Mouse (Mus musculus) regulatory T cell (primary cell): ENCODE measurements around the gene Pds5b.
"Not testable (repeated sequence)": the region's sequence is repeated elsewhere in the genome, so short reads cannot be mapped to it uniquely, and the experiment has no call there.

Source experiments
- in situ Hi-C: fragments of 300-600 bp; cut with MboI, MseI; formaldehyde crosslinking; loops from one replicate; pipeline ENCODE4 v1.15.1; 2025; ENCODE audit warnings: high pct_unique_total_duplicates

Pds5b gene

DNA sequence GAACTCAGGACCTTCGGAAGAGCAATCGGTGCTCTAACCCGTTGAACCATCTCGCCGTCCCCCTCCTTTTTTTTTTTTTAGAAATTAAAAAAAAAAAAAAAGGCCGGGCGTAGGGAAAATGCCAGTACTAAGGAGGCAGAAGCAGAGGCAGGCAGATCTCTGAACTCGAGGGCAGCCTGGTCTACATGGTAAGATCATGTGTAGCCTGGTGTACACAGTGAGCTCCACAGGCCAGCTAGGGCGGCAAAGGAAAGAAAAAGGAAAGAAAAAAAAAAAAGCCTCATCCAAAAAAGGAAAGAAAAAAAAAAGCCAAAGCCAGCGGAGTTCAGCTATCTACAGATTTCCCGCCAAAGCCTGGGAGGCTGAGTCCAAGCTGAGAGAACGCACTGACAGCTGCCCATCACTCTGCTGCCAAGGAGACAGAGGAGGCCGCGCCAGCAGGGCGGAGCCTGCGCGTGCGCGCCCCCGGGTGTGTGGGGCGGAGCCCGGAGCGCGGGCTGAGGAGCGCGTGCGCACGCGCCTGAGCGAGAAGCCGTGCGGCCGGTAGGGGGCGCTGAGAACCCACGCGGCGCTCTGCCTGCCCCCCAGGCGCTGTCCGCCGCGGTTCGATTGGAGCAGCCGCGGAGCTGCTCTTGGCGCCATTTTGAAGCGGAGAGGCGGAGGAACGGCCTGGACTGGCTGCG lies at the start of gene Pds5b:
TSS of gene Pds5b (plus strand) at position 587 of the 683 bp plus-strand sequence.
- in situ Hi-C loops = loop anchor here (5.0 to 10.0 kb wide), 2 partner anchors 146 to 702 kb away; no protein-coding TSS in a partner anchor

DNA sequence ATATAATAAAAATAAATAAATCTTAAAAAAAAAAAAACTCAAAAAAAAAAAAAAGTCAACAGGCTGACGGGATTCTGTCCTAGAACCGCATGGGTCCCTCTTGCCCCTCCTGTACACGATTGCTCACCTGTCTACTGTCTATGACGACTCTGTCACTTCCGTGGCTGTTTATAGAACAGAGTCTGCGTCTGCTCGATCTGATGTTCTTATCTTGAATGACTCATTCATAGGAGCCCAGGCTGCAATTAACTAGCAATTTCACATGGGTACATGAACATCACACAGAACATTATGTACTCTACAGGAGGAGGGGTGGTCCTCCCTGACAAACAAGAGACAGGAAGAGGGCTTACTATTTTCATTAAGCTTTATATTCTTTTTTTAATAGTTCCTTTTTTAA lies 48.0 kb upstream of the Pds5b start:
- in situ Hi-C loops = no loop called here

DNA sequence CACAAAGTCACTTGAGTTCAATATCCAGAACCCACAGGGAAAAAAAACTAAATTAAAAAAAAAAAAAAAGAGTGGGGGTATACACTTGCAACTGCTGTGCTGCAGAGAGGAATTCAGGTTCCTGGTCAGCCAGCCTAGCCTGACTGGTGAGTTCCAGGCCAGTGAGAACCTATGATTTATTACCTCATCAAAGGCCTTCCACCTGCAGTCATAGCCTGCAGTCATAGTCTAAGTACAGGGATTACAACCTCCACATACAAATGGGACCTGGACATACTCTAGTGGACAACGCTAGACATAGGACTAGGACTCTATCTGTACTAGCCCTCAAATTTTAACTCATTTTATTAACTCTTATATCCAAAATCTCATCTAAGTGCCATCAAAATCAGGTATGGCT lies 44.3 kb upstream of the Pds5b start:
- in situ Hi-C loops = no loop called here

DNA sequence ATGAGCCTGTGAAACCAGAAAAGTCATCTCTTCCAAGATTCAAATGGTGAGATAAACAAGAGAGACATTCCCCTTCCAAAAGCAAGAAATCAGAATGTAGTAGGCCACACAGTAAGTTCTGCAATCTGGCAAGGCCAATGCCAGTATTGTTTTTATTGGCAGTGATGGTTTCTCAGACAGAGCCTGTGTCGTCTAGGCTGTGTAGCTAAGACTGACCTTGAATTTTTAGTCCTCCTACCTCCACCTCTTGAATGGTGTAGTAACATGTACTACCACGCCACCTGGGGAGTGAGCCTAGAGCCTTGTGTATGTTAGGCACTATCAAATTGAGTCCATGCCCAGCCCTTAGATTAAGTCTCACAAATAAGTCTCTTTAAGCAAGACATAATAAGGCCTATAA lies 43.8 kb upstream of the Pds5b start:
- in situ Hi-C loops = no loop called here

DNA sequence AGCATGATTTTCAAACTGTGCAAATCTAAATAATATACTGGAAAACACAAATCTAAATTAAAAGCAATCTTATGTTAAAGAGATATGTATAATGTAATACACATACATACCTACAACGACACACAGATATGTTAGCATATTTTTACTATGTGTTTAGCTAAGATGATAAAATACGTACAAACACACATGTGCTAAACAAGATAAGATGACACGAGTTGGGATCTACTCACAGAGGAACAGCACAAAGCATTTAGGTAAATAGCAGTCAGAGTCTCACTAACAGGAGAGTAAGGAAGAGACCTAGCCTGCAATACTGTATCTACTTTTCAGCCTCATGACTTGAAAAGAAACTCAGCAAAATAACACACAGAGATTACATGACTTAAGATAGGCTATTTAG lies 32.1 kb upstream of the Pds5b start:
- in situ Hi-C loops = no loop called here

DNA sequence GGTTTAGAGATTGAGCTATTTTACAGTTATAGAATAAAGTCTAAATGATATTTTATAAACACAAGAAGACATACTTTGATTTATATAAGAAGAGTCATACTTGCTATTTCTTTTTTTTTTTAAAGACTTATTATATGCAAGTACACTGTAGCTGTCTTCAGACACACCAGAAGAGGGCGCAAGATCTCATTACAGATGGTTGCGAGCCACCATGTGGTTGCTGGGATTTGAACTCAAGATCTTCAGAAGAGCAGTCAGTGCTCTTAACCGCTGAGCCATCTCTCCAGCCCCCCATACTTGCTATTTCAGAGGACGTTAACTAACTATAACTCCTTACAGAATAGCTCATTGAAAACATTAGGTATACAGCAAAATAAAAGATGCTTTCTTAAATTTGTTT lies 30.1 kb upstream of the Pds5b start:
- in situ Hi-C loops = not testable (repeated sequence)

DNA sequence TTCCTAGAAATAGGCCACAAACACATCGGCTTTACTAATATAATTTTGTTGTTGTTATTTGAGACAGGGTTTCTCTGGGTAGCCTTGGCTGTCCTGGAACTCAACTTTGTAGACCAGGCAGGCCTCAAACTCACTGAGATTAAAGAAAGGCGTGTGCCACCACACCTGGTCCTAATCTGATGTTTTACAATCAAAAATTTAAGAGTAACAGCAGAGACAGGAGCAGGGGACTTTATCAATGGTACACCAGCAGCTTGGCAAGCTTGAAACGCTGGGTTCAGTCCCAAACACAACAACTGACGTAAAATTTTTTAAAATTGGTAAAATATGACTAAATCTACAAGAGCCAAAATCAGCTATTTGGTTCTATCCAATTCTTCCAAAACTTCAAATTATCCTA lies 28.6 kb upstream of the Pds5b start:
- in situ Hi-C loops = no loop called here

DNA sequence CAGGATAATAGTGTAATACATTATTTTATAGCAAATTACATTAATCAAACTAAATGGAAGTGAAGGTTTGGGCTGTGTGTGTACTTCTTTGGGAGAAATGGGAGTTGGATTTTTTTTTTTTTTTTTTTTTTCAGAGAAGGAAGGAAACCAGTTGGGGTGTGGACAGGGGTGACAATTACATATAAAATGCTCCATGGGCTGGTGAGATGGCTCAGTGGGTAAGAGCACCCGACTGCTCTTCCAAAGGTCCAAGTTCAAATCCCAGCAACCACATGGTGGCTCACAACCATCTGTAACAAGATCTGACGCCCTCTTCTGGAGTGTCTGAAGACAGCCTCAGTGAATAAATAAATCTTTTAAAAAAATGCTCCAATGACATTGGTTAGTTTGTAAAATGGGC lies 21.0 kb upstream of the Pds5b start:
- in situ Hi-C loops = loop anchor here (5.0 kb wide), 1 partner anchor 40 kb away; no protein-coding TSS in a partner anchor

DNA sequence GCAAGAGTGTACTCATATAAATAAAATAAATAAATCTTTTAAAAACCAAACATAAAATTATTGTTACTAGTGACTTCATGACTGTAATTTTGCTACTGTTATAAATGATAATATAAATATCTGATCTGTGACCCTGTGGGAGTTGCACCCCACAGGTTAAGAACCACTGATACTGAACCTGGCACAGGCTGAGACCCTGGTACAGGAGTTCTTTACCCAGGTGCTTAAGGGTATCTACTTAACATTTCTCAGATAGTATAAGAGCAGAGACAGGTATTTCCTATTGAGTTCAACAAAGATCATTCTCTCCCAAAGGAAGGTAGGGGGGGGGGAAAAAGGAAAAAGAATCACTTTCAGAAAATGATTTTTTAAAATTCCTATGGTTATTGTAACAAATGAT lies 19.0 kb upstream of the Pds5b start:
- in situ Hi-C loops = loop anchor here (5.0 kb wide), 1 partner anchor 42 kb away; no protein-coding TSS in a partner anchor

DNA sequence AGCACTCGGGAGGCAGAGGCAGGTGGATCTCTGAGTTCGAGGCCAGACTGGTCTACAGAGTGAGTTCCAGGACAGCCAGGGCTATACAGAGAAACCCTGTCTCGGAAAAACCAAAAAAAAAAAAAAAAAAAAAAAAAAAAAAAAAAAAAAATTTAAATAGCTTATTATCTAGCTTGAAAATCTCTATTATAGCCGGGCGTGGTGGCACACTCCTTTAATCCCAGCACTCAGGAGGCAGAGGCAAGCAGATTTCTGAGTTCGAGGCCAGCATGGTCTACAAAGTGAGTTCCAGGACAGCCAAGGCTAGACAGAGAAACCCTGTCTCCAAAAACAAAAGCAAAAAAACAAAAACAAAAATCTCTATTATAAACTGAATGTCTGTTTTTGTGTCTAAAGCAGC lies 14.1 kb upstream of the Pds5b start:
- in situ Hi-C loops = not testable (repeated sequence)

DNA sequence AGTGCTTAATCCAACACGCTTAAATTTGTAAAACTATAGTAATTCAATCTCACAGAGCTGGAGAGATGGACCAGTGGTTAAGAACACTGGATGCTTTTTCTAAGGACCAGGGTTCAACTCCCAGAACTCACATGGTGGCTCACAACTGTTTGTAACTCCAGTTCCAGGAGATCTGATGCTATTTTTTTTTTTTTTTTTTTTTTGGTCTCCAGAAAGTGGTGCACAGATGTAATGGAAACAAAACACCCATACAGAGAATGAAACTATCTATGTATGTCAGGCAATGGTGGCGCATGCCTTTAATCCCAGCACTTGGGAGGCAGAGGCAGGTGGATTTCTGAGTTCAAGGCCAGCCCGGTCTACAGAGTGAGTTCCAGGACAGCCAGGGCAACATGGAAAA lies 13.2 kb upstream of the Pds5b start:
- in situ Hi-C loops = not testable (repeated sequence)

DNA sequence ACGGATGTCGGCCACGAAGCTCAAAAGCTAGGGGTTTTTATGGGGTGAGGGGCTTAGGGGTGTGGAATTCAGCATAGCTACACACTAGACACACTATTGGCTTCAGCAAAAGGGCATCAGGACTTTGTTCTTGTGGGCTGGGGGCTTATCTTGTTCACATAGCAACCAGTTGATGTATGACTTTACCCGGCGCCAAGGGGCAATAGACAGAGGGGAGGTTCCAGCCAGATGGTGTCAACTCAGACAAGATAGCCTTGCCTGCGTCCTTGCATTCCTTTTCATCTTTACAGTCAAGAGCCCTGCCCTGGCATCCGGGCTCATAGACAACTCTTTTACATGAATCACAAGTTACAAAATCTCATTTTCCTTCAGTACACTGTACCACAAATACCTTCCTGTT lies 9.6 kb upstream of the Pds5b start:
- in situ Hi-C loops = not testable (repeated sequence)

DNA sequence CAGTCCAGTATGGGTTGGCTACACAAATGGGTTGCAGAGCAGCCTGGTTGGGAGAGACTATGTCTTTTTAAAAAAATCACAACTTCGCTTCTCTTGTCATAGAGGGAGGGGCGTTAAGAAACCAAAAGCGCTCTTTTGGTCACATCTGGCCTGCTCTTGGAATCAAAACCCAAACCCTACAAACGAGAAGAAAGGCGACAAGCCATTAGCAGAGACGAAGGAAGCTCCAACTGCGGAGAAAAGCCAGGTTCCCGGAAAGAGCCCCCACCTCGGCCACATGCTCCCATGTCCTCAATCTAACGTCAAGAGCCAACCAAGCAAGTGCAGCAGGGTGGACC lies 8.8 kb upstream of the Pds5b start:
- in situ Hi-C loops = no loop called here

DNA sequence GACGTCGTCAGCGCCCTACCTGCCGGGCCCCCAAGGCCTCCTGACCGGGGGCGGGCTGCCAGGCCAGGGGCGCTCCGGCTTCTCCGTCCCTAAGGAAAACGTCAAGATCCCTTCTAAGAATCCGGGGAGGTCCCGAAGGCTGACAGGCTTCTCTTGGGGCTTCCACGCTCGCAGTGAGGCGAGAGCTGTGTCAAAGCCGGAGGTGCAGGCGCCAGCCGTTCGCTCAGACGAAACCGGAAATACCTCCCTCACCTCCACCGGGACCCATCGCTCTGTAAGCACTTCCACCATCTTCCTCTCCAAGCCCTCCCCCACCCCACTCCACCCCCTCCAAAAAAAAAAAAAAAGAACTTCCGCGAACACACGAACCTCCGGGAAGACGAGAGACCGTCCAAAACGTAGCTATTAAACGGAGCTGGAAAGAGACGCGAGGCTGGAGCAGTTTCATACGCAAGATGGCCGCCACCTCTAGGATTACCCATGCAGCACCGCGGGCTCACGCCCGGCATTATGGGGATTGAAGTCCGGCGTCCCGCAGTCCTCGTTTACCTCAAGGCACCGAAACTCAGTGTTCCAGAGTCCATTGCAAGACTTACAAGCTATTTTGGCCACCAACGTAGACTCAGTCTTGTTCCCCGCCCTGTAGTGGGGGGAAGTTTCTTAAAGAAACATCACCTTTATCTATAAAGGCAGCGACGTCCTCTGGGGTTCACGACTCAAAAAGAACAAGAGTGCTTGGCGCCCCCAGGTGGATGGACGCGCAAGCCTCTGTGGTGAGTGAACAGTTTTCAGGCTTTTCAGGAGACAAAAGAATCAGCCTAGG lies 8.2 kb upstream of the Pds5b start:
- in situ Hi-C loops = no loop called here

DNA sequence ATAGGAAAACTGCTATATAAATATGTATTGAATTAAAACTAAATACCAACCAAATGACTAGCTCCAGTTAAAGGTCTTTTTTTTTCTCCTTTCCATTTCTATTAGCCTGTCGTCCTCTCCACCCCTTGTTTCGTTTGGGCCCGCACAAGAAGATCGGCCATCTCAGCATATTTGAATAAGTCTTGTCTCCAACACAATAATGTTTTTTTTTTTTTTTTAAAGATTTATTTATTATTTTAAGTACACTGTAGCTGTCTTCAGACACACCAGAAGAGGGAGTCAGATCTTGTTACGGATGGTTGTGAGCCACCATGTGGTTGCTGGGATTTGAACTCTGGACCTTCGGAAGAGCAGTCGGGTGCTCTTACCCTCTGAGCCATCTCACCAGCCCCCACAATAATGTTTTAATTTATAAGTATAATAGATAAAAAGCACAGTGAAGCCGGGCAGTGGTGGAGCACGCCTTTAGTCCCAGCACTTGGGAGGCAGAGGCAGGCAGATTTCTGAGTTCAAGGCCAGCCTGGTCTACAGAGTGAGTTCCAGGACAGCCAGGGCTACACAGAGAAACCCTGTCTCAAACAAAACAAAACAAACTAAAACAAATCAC lies 7.3 kb upstream of the Pds5b start, which contains the start of gene N4bp2l2:
TSS of gene N4bp2l2 (minus strand) at position 51 of the 607 bp plus-strand sequence.
- in situ Hi-C loops = not testable (repeated sequence)

DNA sequence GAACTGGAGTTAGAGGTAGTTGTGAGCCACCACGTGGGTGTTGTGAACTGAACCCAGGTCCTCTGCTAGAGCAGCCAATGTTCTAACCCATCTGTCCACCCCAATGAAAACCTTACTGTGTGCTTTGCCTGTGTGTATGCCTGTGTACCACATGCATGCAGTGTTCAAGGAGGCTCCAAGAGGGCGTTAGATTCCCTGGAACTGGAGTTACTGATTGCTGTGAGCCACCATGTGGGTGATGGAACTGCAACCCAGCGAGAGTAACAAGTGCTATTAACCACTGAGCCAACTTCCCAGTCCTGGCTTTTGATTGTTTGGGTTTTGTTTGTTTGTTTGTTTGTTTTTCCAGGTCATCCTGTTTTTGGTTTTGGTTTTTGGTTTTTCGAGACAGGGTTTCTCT lies 4.8 kb upstream of the Pds5b start:
- in situ Hi-C loops = no loop called here

DNA sequence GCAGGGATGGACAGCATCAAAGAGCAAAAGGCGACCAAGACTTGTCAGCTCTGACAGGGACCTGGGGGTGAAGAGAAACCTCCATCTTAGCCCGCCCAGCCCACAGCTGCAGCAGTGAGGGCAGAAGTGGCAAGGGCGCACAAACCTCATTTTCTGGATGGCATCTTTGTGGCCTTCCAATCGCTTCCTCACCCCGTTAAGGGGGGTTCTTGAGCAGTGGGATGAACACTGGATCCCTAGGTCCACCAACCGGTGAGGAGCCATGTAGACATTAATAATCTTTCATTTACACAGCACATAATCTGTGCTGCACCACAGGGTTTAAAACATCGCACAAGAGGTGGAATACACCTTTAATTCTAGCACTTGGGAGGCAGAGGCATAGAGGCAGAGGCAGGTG lies 1.2 kb upstream of the Pds5b start:
- in situ Hi-C loops = loop anchor here (5.0 to 10.0 kb wide), 2 partner anchors 145 to 702 kb away; no protein-coding TSS in a partner anchor

DNA sequence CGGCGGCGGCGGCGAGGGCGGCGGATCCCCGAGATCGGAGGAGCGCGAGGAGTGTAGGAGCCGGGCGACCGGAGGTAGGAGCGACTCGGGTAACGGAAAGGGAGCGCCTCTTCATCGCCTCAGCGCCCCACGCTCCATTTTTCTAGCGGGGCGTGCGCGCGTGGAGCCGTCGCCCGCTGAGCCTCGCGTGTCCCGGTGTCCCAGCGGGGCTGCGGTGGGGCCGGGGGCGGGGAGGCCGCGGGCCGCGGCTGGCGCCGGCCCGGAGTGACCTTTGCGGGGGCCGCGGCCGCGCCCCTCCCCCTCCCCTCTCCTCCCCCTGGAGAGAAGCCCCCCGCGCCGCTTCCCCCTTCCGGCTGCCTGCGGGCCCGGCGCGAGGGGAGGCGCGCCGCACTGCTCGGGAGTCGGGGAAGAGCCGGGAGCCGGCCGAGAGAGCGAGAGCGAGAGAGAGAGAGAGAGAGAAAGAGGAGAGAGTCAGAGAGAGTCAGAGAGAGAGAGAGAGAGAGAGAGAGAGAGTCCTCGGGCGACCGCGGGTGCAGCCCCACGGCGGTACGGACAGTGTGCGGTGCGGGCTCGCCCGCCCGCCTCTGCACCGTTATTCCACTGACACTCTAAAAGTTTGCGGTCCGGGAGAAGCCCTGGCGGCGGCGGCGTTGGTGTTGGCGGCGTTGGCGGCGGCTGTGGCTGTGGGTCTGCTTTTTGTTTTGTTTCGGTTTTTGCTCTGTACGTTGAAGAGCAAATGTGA lies 512 bp downstream of the Pds5b start:
- in situ Hi-C loops = loop anchor here (5.0 to 10.0 kb wide), 2 partner anchors 147 to 701 kb away; no protein-coding TSS in a partner anchor

DNA sequence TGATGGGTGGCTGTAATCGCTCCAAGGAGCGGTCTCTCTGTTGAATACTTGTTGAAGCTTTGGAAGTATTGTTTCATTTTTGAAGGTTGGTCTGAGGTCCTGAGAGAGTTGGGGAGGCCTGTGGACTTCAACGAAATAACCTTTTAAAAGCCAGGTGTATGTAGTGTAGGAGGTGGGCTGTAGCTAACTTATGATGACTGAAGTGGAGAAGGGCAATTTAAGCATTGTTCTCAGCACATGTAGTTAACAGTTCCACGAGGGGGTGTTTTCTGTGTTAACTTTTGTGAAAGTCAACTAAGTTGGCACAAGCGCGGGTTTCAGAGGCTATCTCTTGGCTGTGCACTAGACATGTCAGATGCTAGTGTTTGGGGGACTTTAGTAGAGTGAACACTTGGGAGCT lies 1.3 kb downstream of the Pds5b start:
- in situ Hi-C loops = loop anchor here (5.0 to 10.0 kb wide), 2 partner anchors 148 to 700 kb away; no protein-coding TSS in a partner anchor

DNA sequence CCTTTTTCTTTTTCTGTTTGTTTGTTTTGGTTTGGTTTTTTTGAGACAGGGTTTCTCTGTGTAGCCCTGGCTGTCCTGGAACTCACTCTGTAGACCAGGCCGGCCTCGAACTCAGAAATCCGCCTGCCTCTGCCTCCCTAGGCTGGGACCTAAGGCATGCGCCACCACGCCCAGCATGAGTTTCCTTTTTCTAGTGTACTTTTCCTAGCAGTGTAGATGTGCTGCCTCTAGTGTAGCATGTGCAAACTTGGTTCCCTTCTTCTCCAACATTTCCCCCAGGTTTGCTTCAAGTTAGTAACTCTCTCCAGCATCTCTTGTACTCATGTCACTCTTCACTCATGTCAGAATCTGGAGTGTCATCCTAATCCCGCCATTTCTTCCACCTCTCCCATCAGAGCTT lies 9.3 kb downstream of the Pds5b start:
- in situ Hi-C loops = not testable (repeated sequence)

DNA sequence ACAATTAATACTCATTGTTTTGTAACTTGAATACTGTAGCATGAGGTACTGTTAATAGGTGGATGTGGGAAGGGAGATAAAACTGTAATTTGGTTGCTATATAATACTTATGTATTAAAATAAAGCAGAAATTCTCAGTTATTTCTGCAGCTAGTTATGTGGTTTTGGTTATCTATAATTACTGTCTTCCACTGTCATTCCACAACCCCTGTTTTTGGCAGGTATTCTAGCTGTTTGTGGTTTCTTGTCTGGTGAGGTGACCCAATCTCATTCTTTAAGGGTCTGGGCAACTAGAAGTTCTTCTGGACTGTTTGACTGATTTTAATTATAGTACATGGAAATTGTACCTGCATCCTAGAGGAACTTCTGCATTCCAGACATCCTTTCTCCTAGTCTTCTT lies 17.1 kb downstream of the Pds5b start:
- in situ Hi-C loops = no loop called here

DNA sequence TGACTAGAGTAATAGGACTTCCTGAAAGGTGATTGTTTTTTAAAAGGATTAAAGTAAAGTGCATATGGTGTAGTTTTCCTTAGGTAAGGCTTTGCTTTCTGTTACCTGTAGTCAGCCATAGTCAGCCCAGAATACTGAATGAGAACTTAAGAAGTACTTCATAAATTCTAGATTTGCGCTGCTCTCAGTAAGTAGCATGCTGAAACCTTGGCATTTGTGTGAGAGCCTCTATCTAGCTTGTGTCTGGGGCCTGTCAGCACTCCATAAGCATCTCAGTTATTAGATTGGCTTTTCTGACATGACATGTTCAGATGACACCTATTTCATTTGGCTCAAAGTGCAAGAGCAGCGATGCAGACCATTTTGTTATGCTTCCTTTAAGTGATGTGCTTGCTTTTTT lies 19.7 kb downstream of the Pds5b start:
- in situ Hi-C loops = no loop called here
